Mouse (Mus musculus): ENCODE data around the gene Tars2. TPM values are rescaled to one million over a fixed set of nuclear protein-coding genes. Genes with fewer than 3 reads are reported as not detected.

Tars2 gene
- 7.1 TPM for polyA plus RNA-seq (2014; fragmentation: Illumina TruSeq; extraction: RNeasy Lipid Tissue Mini Kit (QIAGEN cat#74804); ENCODE audit: low read depth, low replicate concordance)

DNA sequence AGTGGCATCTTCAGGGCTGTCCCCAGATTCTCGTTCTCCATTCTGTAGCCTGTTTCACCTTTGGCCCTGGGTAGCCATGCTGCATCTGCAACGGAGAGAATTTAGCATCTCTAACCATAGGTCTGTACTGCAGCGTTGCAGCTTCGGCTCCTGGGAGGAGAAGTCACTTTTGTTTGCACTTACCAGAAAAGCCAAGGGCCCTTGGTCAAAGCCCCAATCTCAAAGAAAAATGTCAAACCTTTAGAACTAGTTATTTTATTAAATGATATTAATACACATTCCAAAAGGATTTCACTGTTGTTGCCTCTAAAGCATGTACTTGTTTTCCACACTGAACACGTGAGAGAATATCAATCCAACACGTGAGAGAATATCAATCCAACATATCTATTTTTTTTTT, at the start of gene Tars2:
Tars2 (minus strand) TSS at position 101 of the 400 bp plus-strand sequence.

DNA sequence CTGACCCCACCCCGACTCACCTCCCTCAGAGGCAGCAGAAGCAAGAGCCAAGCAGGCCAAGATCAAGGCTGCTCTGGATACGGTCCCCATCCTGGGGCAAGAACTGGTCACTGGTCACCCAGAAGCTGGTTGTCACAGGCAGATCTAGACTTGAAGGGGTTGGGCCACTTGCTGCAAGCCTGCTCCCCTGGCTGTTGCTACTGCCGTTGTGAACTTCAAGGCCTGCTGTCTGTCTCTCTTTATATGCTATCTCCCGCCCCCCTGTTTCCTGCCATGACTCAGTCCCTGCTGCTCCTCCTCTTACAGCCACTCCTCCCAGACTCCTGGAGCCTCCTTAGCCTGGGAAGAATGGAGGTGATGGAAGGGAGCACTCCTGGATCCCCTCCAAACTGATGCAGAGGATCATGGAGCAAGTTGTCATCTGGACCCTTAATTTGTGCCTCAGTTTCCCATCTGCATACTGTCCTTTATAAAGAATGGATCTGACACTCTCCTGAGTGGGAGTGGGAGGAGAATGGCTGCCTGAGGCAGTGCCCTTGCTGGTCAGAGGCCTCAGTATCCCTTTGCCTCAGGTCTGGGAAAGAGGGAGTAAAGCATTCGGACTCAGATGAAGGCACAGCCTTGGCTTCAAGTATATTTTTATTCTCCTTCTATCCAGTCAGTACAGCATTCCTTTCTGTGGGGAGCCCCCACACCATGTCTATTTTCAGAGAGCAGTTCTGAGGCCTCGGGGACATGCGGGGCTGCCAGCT, 20.5 kb downstream of the Tars2 start, which contains the start of gene Ecm1:
Ecm1 (minus strand) TSS at position 217 of the 752 bp plus-strand sequence.

Other genes with a start within 250 kb of the Tars2 start
- 858 TPM for gene Ctss, start 233.4 kb downstream of the Tars2 start, polyA plus RNA-seq (2014; fragmentation: Illumina TruSeq; extraction: RNeasy Lipid Tissue Mini Kit (QIAGEN cat#74804); ENCODE audit: low read depth, low replicate concordance)
- gene Hormad1, start 200.5 kb downstream of the Tars2 start, polyA plus RNA-seq (2014; fragmentation: Illumina TruSeq; extraction: RNeasy Lipid Tissue Mini Kit (QIAGEN cat#74804); ENCODE audit: low read depth, low replicate concordance): not detected
- 912 TPM for gene Golph3l, start 171.3 kb downstream of the Tars2 start, polyA plus RNA-seq (2014; fragmentation: Illumina TruSeq; extraction: RNeasy Lipid Tissue Mini Kit (QIAGEN cat#74804); ENCODE audit: low read depth, low replicate concordance)
- gene Ensa, start 135.2 kb downstream of the Tars2 start, polyA plus RNA-seq (2014; fragmentation: Illumina TruSeq; extraction: RNeasy Lipid Tissue Mini Kit (QIAGEN cat#74804); ENCODE audit: low read depth, low replicate concordance): 68.6 TPM
- gene Mcl1, start 101.4 kb downstream of the Tars2 start, polyA plus RNA-seq (2014; fragmentation: Illumina TruSeq; extraction: RNeasy Lipid Tissue Mini Kit (QIAGEN cat#74804); ENCODE audit: low read depth, low replicate concordance): 818 TPM
- 2.2 TPM for gene Adamtsl4, start 72.3 kb downstream of the Tars2 start, polyA plus RNA-seq (2014; fragmentation: Illumina TruSeq; extraction: RNeasy Lipid Tissue Mini Kit (QIAGEN cat#74804); ENCODE audit: low read depth, low replicate concordance)
- 3.3 TPM for gene Ecm1, start 20.6 kb downstream of the Tars2 start, polyA plus RNA-seq (2014; fragmentation: Illumina TruSeq; extraction: RNeasy Lipid Tissue Mini Kit (QIAGEN cat#74804); ENCODE audit: low read depth, low replicate concordance)
- gene Rprd2, start 58.7 kb upstream of the Tars2 start, polyA plus RNA-seq (2014; fragmentation: Illumina TruSeq; extraction: RNeasy Lipid Tissue Mini Kit (QIAGEN cat#74804); ENCODE audit: low read depth, low replicate concordance): 63.9 TPM
- 38.7 TPM for gene Prpf3, start 95.7 kb upstream of the Tars2 start, polyA plus RNA-seq (2014; fragmentation: Illumina TruSeq; extraction: RNeasy Lipid Tissue Mini Kit (QIAGEN cat#74804); ENCODE audit: low read depth, low replicate concordance)
- 20.0 TPM for gene Mrps21, start 111.3 kb upstream of the Tars2 start, polyA plus RNA-seq (2014; fragmentation: Illumina TruSeq; extraction: RNeasy Lipid Tissue Mini Kit (QIAGEN cat#74804); ENCODE audit: low read depth, low replicate concordance)
- gene Ciart, start 122.0 kb upstream of the Tars2 start, polyA plus RNA-seq (2014; fragmentation: Illumina TruSeq; extraction: RNeasy Lipid Tissue Mini Kit (QIAGEN cat#74804); ENCODE audit: low read depth, low replicate concordance): not detected
- 23.7 TPM for gene BC028528, start 131.8 kb upstream of the Tars2 start, polyA plus RNA-seq (2014; fragmentation: Illumina TruSeq; extraction: RNeasy Lipid Tissue Mini Kit (QIAGEN cat#74804); ENCODE audit: low read depth, low replicate concordance)
- gene Aph1a, start 133.8 kb upstream of the Tars2 start, polyA plus RNA-seq (2014; fragmentation: Illumina TruSeq; extraction: RNeasy Lipid Tissue Mini Kit (QIAGEN cat#74804); ENCODE audit: low read depth, low replicate concordance): 50.7 TPM
- 1.8 TPM for gene Car14, start 144.5 kb upstream of the Tars2 start, polyA plus RNA-seq (2014; fragmentation: Illumina TruSeq; extraction: RNeasy Lipid Tissue Mini Kit (QIAGEN cat#74804); ENCODE audit: low read depth, low replicate concordance)
- 138 TPM for gene Anp32e, start 169.0 kb upstream of the Tars2 start, polyA plus RNA-seq (2014; fragmentation: Illumina TruSeq; extraction: RNeasy Lipid Tissue Mini Kit (QIAGEN cat#74804); ENCODE audit: low read depth, low replicate concordance)
- 7.5 TPM for gene Plekho1, start 235.8 kb upstream of the Tars2 start, polyA plus RNA-seq (2014; fragmentation: Illumina TruSeq; extraction: RNeasy Lipid Tissue Mini Kit (QIAGEN cat#74804); ENCODE audit: low read depth, low replicate concordance)

All from sigmoid colon, adult 10 weeks (tissue).